Mouse (Mus musculus): ENCODE data around the gene Olfr1494.

Gene Olfr1494

GRCm38 (mm10) chr19:13739428-13739827, at the start of gene Olfr1494:
Gene Olfr1494 (plus strand): TSS chr19:13739728.
- no peak for DNase-seq (ENCODE audit: extremely low read depth, low read depth, low spot score)

- no peak for DNase-seq (ENCODE audit: extremely low read depth, low read depth, low spot score)
Measured at GRCm38 (mm10) chr19:13696968-13697367, 42.6 kb upstream of the Olfr1494 start, which contains the start of gene Olfr1491. Gene Olfr1491 (plus strand): TSS chr19:13697268.

- DNase-seq (ENCODE audit: extremely low read depth, low read depth, low spot score) = no peak
Measured at GRCm38 (mm10) chr19:13722978-13723377, 16.6 kb upstream of the Olfr1494 start, which contains the start of gene Olfr1493-ps1. Gene Olfr1493-ps1 (plus strand): TSS chr19:13723278.

- DNase-seq (ENCODE audit: extremely low read depth, low read depth, low spot score) = no peak
Measured at GRCm38 (mm10) chr19:13749366-13749765, 9.8 kb downstream of the Olfr1494 start.

- no peak for DNase-seq (ENCODE audit: extremely low read depth, low read depth, low spot score)
Measured at GRCm38 (mm10) chr19:13764306-13764705, 24.8 kb downstream of the Olfr1494 start, which contains the start of gene Olfr1495. Gene Olfr1495 (plus strand): TSS chr19:13764606.

- DNase-seq (ENCODE audit: extremely low read depth, low read depth, low spot score) = no peak
Measured at GRCm38 (mm10) chr19:13768565-13769276, 29.2 kb downstream of the Olfr1494 start.

- no peak for DNase-seq (ENCODE audit: extremely low read depth, low read depth, low spot score)
Measured at GRCm38 (mm10) chr19:13777578-13777977, 38.0 kb downstream of the Olfr1494 start, which contains the start of gene Olfr1496. Gene Olfr1496 (plus strand): TSS chr19:13777878.

- no peak for DNase-seq (ENCODE audit: extremely low read depth, low read depth, low spot score)
Measured at GRCm38 (mm10) chr19:13798102-13798501, 58.6 kb downstream of the Olfr1494 start, which contains the start of gene Olfr1497. Gene Olfr1497 (minus strand): TSS chr19:13798202.
